Mouse (Mus musculus): ENCODE results near the gene Tomm5. TPM values are rescaled to one million over a fixed set of nuclear protein-coding genes. Genes with fewer than 3 reads are reported as not detected.

The Tomm5 gene
- 131 and 139 TPM in 2 replicates for polyA plus RNA-seq (2015; fragmentation: Nextera tagmentation; extraction: Ambion mirVana)

GRCm38 (mm10) chr4:45107601-45108277, at the start of gene Tomm5:
Gene Tomm5, minus strand, starts transcription at chr4:45108114.
- H3K27me3 ChIP-seq (replicated peaks; ENCODE audit: control insufficient read depth, insufficient read depth, low read length) = 0 out of 2 replicates have a peak, but pooled peaks cover 1% of the 10 kb centered on the region
- H3K9me3 ChIP-seq (ENCODE audit: control insufficient read depth, low read length) = no peaks in the 10 kb centered on the region
- ATAC-seq = peak; percentile 99
- peak within 1 kb of the TSS; percentile 82 for H3K9ac ChIP-seq (replicated peaks; ENCODE audit: low read depth, low read length)
- peaks cover 10% of the 10 kb centered on the region for H3K4me1 ChIP-seq (replicated peaks; ENCODE audit: control insufficient read depth, insufficient read depth, low read length)
- WGBS = under 1% methylated on average over 39 of the region's 39 CpGs
- peak within 1 kb of the TSS; percentile 94 for H3K4me2 ChIP-seq (ENCODE audit: low read length)
- no peak within 1 kb of the TSS for H3K27ac ChIP-seq (ENCODE audit: low read length)
- H3K4me3 ChIP-seq (replicated peaks; ENCODE audit: low read length) = peak within 1 kb of the TSS; percentile 68
- peaks cover under 1% of the 10 kb centered on the region; the same call in 1 of the 2 replicates for H3K36me3 ChIP-seq (ENCODE audit: control insufficient read depth, insufficient read depth)

GRCm38 (mm10) chr4:45156433-45156832, 48.5 kb upstream of the Tomm5 start:
- Histone ChIP-seq H3K4me3 (replicated peaks; ENCODE audit: low read length) (no peak overlapping the region), H3K27me3 (replicated peaks; ENCODE audit: control insufficient read depth, insufficient read depth, low read length) (no peaks in the 10 kb centered on the region), H3K36me3 (ENCODE audit: control insufficient read depth, insufficient read depth) (no peaks in the 10 kb centered on the region), H3K27ac (ENCODE audit: low read length) (no peak overlapping the region), H3K9me3 (ENCODE audit: control insufficient read depth, low read length) (no peaks in the 10 kb centered on the region), H3K9ac (replicated peaks; ENCODE audit: low read depth, low read length) (no peak overlapping the region), H3K4me2 (ENCODE audit: low read length) (no peak overlapping the region), H3K4me1 (replicated peaks; ENCODE audit: control insufficient read depth, insufficient read depth, low read length) (no peaks in the 10 kb centered on the region)
- 73% methylated on average over 3 of the region's 3 CpGs for WGBS
- no peak for ATAC-seq

- Histone ChIP-seq H3K36me3 (ENCODE audit: control insufficient read depth, insufficient read depth) (no peaks in the 10 kb centered on the region), H3K27ac (ENCODE audit: low read length) (no peak overlapping the region), H3K9ac (replicated peaks; ENCODE audit: low read depth, low read length) (no peak overlapping the region), H3K4me2 (ENCODE audit: low read length) (no peak overlapping the region), H3K27me3 (replicated peaks; ENCODE audit: control insufficient read depth, insufficient read depth, low read length) (0 out of 2 replicates have a peak, but pooled peaks cover 2% of the 10 kb centered on the region), H3K4me3 (replicated peaks; ENCODE audit: low read length) (no peak overlapping the region), H3K9me3 (ENCODE audit: control insufficient read depth, low read length) (no peaks in the 10 kb centered on the region), H3K4me1 (replicated peaks; ENCODE audit: control insufficient read depth, insufficient read depth, low read length) (peaks cover 4% of the 10 kb centered on the region)
- WGBS = 65% methylated on average over 8 of the region's 8 CpGs
- ATAC-seq = no peak
Measured at GRCm38 (mm10) chr4:45143005-45143404, 35.1 kb upstream of the Tomm5 start.

- 29% methylated on average over 11 of the region's 11 CpGs for WGBS
- H3K9ac ChIP-seq (replicated peaks; ENCODE audit: low read depth, low read length) = no peak overlapping the region
- ATAC-seq = no peak; the same call in 1 of the 2 replicates
Measured at GRCm38 (mm10) chr4:45142411-45142810, 34.5 kb upstream of the Tomm5 start.

GRCm38 (mm10) chr4:45141835-45142234, 33.9 kb upstream of the Tomm5 start:
- Histone ChIP-seq H3K9me3 (ENCODE audit: control insufficient read depth, low read length) (no peaks in the 10 kb centered on the region), H3K9ac (replicated peaks; ENCODE audit: low read depth, low read length) (no peak overlapping the region), H3K4me2 (ENCODE audit: low read length) (no peak overlapping the region), H3K4me1 (replicated peaks; ENCODE audit: control insufficient read depth, insufficient read depth, low read length) (peaks cover 4% of the 10 kb centered on the region), H3K27ac (ENCODE audit: low read length) (no peak overlapping the region), H3K27me3 (replicated peaks; ENCODE audit: control insufficient read depth, insufficient read depth, low read length) (0 out of 2 replicates have a peak, but pooled peaks cover 2% of the 10 kb centered on the region), H3K36me3 (ENCODE audit: control insufficient read depth, insufficient read depth) (no peaks in the 10 kb centered on the region), H3K4me3 (replicated peaks; ENCODE audit: low read length) (no peak overlapping the region)
- WGBS = 73% methylated on average over 5 of the region's 5 CpGs
- ATAC-seq = no peak

More at GRCm38 (mm10) chr4:45142411-45142810, 34.5 kb upstream of the Tomm5 start:
- Histone ChIP-seq H3K4me2 (ENCODE audit: low read length) (no peak overlapping the region), H3K9me3 (ENCODE audit: control insufficient read depth, low read length) (no peaks in the 10 kb centered on the region), H3K4me1 (replicated peaks; ENCODE audit: control insufficient read depth, insufficient read depth, low read length) (peaks cover 4% of the 10 kb centered on the region), H3K36me3 (ENCODE audit: control insufficient read depth, insufficient read depth) (no peaks in the 10 kb centered on the region), H3K4me3 (replicated peaks; ENCODE audit: low read length) (no peak overlapping the region), H3K27ac (ENCODE audit: low read length) (no peak overlapping the region), H3K27me3 (replicated peaks; ENCODE audit: control insufficient read depth, insufficient read depth, low read length) (0 out of 2 replicates have a peak, but pooled peaks cover 2% of the 10 kb centered on the region)

GRCm38 (mm10) chr4:45137636-45138035, 29.7 kb upstream of the Tomm5 start:
- no peak overlapping the region for H3K27ac ChIP-seq (ENCODE audit: low read length)

GRCm38 (mm10) chr4:45134471-45134870, 26.6 kb upstream of the Tomm5 start:
- H3K36me3 ChIP-seq (ENCODE audit: control insufficient read depth, insufficient read depth) = no peaks in the 10 kb centered on the region
- H3K9me3 ChIP-seq (ENCODE audit: control insufficient read depth, low read length) = no peaks in the 10 kb centered on the region
- H3K4me1 ChIP-seq (replicated peaks; ENCODE audit: control insufficient read depth, insufficient read depth, low read length) = no peaks in the 10 kb centered on the region
- H3K27me3 ChIP-seq (replicated peaks; ENCODE audit: control insufficient read depth, insufficient read depth, low read length) = no peaks in the 10 kb centered on the region
- no peak overlapping the region for H3K4me2 ChIP-seq (ENCODE audit: low read length)
- H3K9ac ChIP-seq (replicated peaks; ENCODE audit: low read depth, low read length) = no peak overlapping the region
- 91% methylated on average over 8 of the region's 8 CpGs for WGBS
- no peak overlapping the region for H3K4me3 ChIP-seq (replicated peaks; ENCODE audit: low read length)
- H3K27ac ChIP-seq (ENCODE audit: low read length) = no peak overlapping the region
- no peak for ATAC-seq

More at GRCm38 (mm10) chr4:45137636-45138035, 29.7 kb upstream of the Tomm5 start:
- ATAC-seq = no peak
- Histone ChIP-seq H3K4me3 (replicated peaks; ENCODE audit: low read length) (no peak overlapping the region), H3K4me2 (ENCODE audit: low read length) (no peak overlapping the region), H3K36me3 (ENCODE audit: control insufficient read depth, insufficient read depth) (no peaks in the 10 kb centered on the region), H3K4me1 (replicated peaks; ENCODE audit: control insufficient read depth, insufficient read depth, low read length) (peaks cover under 1% of the 10 kb centered on the region), H3K27me3 (replicated peaks; ENCODE audit: control insufficient read depth, insufficient read depth, low read length) (no peaks in the 10 kb centered on the region), H3K9ac (replicated peaks; ENCODE audit: low read depth, low read length) (no peak overlapping the region), H3K9me3 (ENCODE audit: control insufficient read depth, low read length) (no peaks in the 10 kb centered on the region)
- 54% methylated on average over 4 of the region's 4 CpGs for WGBS

GRCm38 (mm10) chr4:45131021-45131420, 23.1 kb upstream of the Tomm5 start:
- no peaks in the 10 kb centered on the region for H3K27me3 ChIP-seq (replicated peaks; ENCODE audit: control insufficient read depth, insufficient read depth, low read length)
- no peaks in the 10 kb centered on the region for H3K36me3 ChIP-seq (ENCODE audit: control insufficient read depth, insufficient read depth)
- no peak for ATAC-seq

GRCm38 (mm10) chr4:45121311-45121710, 13.4 kb upstream of the Tomm5 start:
- WGBS = 92% methylated on average over 11 of the region's 11 CpGs
- no peaks in the 10 kb centered on the region for H3K9me3 ChIP-seq (ENCODE audit: control insufficient read depth, low read length)

More at GRCm38 (mm10) chr4:45131021-45131420, 23.1 kb upstream of the Tomm5 start:
- no peaks in the 10 kb centered on the region for H3K9me3 ChIP-seq (ENCODE audit: control insufficient read depth, low read length)
- 82% methylated on average over 4 of the region's 4 CpGs for WGBS
- no peaks in the 10 kb centered on the region for H3K4me1 ChIP-seq (replicated peaks; ENCODE audit: control insufficient read depth, insufficient read depth, low read length)
- H3K4me3 ChIP-seq (replicated peaks; ENCODE audit: low read length) = no peak overlapping the region
- H3K9ac ChIP-seq (replicated peaks; ENCODE audit: low read depth, low read length) = no peak overlapping the region
- H3K4me2 ChIP-seq (ENCODE audit: low read length) = no peak overlapping the region
- H3K27ac ChIP-seq (ENCODE audit: low read length) = no peak overlapping the region

More at GRCm38 (mm10) chr4:45121311-45121710, 13.4 kb upstream of the Tomm5 start:
- Histone ChIP-seq H3K4me3 (replicated peaks; ENCODE audit: low read length) (no peak overlapping the region), H3K4me1 (replicated peaks; ENCODE audit: control insufficient read depth, insufficient read depth, low read length) (no peaks in the 10 kb centered on the region), H3K4me2 (ENCODE audit: low read length) (no peak overlapping the region), H3K9ac (replicated peaks; ENCODE audit: low read depth, low read length) (no peak overlapping the region), H3K36me3 (ENCODE audit: control insufficient read depth, insufficient read depth) (no peaks in the 10 kb centered on the region), H3K27ac (ENCODE audit: low read length) (no peak overlapping the region), H3K27me3 (replicated peaks; ENCODE audit: control insufficient read depth, insufficient read depth, low read length) (no peaks in the 10 kb centered on the region)
- ATAC-seq = no peak
